Mouse (Mus musculus) right cerebral cortex, postnatal 25 days (tissue): ENCODE results near the gene Acsf2.

Experiments
- DNase-seq: peaks from one replicate; pipeline ENCODE4 v3.0.0; 2022

Gene Acsf2

DNA sequence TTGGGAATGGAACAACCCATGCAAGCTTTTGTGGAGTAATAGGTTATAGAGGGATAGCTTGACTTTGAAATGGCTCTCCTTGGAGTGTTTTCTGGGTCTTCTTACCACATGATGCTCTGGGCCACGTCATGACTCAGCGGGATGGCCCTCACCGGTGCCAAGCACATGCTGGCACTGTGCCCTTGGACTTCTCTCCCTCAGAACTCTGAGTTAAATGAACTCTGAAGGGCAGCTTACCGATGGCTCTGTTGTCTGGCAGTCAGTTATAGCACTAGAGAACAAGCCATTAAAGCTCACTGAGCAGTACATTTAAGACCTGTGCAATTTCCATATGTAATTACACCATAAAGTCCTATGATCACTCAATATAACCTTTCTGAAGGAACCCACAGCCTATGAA is 4.4 kb downstream of the Acsf2 start:
- no peak for DNase-seq

GRCm38 (mm10) chr11:94596311-94596852 is 5.3 kb downstream of the Acsf2 start:
- no peak for DNase-seq

GRCm38 (mm10) chr11:94587511-94587910 is 14.2 kb downstream of the Acsf2 start:
- DNase-seq, result no peak

- no peak for DNase-seq
Measured at GRCm38 (mm10) chr11:94585091-94585490, 16.6 kb downstream of the Acsf2 start.

- DNase-seq, result no peak
Measured at GRCm38 (mm10) chr11:94580111-94580740, 21.4 kb downstream of the Acsf2 start.

DNA sequence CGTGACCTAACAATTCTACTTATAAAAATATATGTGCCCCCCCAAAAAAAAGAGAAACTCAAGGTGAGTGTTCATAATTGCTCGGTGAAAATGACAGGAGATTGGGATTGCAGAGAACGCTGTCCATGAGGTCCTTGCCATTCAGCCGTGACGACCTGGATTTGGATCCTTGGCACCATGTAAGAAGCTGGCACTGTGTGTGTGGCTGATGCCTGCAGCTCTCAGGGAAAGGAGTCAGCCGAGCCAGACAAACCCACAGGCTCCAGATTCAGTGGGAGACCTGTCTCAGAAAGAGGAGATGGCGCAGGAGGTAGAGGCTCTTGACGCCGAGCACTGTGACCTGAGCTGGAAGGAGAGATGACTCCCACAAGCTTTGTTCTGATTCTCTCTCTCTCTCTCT is 25.3 kb downstream of the Acsf2 start:
- no peak for DNase-seq

GRCm38 (mm10) chr11:94575036-94575435 is 26.6 kb downstream of the Acsf2 start:
- DNase-seq, result no peak

GRCm38 (mm10) chr11:94574560-94574959 is 27.1 kb downstream of the Acsf2 start:
- DNase-seq, result no peak

DNA sequence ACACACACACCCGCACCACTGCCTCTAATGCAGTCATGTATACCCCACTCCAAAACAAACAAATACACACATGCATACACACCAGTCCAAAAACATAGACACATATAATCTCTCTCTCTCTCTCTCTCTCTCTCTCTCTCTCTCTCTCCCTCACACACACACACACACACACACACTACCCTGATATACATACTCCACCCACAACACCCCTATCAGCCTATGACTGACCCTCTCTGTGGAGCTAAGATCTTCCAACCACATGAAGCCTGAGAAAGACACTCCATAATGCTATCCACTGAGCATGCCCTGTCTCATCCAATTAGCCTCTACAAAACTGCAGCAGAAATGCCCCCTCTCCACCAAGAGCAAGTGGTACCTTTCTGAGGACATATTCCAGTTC is 29.8 kb downstream of the Acsf2 start:
- no peak for DNase-seq

DNA sequence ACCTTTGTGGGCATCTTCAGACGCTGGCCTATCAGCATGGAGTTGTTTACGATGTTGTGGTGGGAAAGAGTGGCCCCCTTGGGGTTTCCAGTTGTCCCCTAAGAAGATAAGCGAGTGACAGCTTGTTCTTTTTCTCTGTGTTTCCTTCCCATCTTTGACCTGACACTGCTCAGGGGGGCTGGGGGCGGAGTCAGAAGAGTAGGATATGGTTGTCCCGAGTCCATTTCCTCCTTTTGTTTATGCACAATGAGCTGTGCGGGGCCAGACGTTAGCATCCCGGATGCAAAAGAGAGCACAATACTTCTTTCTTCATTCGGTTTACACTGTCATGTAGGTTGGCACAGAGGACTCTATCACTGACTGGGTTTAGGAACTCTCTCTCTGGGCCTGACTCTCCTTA is 31.1 kb downstream of the Acsf2 start:
- no peak for DNase-seq

GRCm38 (mm10) chr11:94567326-94567725 is 34.3 kb downstream of the Acsf2 start:
- DNase-seq, result no peak

DNA sequence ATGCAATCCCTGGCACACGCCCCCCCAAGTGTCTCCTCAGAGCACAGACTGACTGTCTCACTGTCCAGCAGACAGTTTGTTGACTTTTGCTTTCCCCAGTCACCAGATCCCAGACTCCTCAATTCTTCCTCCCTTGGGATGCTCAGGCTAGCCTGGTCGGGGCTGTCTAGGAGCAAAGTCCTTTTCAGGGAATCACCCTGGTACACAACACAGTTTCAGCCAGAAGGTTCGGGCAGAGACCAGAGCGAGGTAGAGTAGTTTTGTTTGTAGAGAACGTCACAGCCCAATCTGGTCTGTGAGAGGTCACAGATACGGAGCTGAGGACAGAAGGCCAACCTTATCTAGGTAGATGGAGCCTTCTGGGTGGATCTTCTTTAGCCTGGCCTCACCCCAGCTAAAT is 35.1 kb downstream of the Acsf2 start:
- DNase-seq, result no peak

DNA sequence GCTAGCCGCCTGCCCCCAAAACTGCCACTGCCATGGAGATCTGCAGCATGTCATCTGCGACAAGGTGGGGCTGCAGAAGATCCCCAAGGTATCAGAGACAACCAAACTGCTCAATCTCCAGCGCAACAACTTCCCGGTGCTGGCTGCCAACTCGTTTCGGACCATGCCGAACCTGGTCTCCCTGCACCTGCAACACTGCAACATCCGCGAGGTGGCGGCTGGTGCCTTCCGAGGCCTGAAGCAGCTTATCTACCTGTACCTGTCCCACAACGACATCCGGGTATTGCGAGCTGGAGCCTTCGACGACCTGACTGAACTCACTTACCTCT is 36.6 kb downstream of the Acsf2 start:
- DNase-seq, result no peak

DNA sequence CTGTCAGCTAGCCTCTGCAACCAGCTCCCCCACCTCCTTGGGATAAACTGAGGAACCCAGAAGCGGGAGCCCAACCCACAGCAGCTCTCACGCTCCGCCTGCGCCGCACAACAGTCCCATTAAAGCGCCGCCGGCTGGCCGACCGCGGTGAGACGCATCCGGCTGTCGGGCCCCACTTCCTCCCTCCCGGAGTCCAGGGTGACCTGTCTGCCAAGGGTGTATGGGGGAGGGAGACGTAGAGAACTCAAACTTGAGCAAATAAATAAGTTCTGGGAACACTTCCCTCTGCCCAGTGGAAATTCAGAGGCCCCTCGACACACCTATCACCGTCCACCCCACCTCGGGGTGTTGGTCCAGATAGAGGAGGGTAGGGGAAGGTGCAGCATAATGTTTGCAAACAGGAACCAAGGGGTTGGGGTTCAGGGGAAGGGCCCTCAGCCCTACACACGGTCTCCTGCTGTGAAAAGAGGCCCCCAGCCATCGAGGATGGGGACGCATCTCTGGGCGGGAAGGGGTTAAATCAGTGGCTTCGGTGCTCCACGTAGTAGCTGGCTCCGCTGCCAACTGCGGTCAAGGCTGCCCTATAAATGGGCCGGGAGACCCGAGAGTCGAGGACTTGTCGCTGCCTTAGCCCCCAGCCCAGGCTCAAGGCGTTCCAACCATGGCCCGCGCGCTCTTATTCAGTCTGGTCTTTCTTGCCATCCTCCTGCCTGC is 37.1 kb downstream of the Acsf2 start, which contains the start of gene Chad:
Gene Chad (plus strand): TSS at position 611 of the 714 bp plus-strand sequence.
- no peak for DNase-seq

DNA sequence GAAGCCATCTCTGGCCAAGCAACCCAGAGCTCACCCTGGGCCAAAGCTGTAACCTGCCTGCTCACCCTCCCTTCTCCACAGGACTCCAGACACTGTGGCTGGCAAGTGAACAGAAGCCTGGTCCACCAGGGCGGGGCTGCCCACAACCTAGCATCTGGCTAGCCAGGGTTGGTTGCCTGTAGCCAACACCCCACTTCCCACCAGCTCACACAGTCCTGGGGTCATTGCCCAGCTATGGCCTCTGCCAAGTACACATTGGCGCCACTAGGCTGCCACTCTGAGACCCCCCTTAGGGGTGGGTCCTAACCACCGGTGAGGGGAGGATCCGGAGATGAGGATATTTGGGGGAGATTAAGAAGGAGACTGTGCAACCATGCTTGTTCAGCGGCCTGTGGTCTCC is 37.9 kb downstream of the Acsf2 start:
- DNase-seq, result no peak

DNA sequence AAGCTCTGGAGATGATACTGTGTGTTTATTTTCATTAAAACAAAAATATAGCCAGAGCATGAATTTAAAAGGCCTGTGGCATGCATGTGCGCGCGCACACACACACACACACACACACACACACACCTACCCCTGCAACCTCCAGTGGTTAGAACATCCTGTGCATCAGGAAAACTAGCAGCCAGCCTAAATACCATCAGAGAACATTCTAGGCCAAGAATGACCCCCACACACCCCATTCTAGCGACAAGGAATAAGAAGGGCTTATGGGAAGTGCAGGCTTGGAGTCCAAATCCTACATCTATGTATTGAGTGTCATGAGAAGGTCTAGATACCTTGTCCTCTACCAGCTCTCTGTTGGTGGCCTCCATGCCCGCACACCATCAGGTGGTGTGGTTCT is 38.3 kb downstream of the Acsf2 start:
- no peak for DNase-seq

- no peak for DNase-seq
Measured at GRCm38 (mm10) chr11:94558226-94558625, 43.4 kb downstream of the Acsf2 start.

DNA sequence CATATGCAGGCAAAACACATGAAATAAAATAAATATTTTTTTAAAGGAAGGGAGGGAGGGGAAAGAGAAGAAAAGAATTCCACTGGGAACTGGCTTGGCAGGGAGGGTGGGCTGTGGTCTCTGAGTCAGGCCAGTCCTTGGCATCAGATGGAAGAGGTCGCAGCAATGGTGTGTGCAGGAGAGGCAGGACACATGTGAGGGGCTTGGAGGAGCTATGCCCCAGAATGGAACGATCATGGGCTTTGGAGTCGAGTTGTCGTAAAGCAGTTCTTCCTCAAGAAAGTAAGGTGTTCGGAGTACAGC is 51.3 kb downstream of the Acsf2 start:
- DNase-seq, result no peak

GRCm38 (mm10) chr11:94549691-94550441 is 51.8 kb downstream of the Acsf2 start:
- no peak for DNase-seq

DNA sequence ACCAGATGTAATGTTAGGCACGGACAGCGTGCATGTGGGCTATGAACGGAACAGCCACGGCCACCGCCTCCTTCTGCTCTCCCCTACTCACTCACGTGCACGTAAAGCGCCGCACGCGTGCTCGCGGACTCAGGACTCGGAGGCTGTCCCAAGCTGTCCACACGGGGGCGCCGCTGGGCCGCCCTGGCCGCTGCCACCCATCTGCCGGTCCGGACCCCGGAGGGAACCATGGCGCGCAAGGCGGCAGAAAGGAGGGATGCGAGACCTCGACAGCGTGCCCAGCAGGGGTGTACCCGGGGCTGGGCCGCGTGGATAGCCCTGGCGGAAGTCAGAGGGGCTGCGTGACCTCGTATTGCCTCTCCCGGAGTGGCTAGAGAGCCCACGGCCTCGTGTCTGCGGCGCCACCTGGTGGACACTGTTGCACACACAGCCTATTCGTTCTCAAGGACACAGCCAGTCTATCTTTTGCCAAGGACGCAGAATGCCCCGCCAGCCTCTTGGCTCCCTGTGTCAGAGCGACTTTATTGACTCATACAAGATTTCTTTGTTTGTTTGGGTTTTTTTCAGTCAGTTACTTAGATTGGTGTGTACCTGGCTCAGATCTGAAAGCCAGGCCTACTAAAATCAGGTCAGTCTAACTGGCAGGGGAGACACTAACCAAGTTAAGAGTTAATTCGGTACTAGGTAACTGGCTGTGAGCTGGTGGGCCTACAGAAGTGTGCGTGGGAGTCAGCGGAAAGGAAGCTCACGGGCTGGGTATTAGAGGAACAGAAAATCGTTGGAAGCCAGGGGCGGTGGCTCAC is 52.6 kb downstream of the Acsf2 start, which contains the start of gene Rsad1:
Gene Rsad1 (minus strand): TSS at position 368 of the 803 bp plus-strand sequence.
- peak; percentile 95 for DNase-seq

DNA sequence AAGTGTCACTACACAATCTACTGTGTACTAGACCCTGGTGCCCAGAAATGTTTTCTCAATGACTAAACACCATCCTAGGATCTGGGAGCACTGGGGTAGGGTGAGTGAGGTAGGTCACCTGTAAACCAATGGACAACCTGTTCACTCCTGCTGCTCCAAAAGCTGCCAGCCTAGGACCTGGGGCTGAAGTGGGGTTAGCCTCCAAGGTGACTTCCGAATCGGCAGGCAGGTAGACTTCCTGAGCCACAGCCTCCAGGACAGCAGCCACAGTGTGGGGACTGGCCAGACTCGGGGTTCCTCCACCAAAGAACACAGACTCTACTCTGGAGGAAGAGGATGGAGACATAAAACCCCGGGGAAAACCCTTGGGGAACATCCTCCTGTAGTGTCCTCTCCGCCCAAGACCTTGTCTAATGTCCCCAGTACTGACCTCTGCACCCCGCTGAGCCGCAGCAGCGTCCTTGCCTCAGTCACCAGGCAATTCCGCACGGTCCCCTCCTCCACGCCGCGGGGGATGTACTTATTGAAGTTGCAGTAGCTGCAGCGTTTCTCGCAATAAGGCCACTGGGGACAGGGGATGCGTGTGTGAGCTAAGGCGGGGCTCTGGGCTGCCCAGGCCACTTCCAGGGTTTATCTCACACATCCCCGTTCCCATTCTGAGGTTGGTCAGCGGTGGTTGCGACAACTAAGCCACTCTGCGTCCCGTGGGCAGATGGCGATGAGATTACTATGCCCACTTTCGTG is 53.5 kb downstream of the Acsf2 start:
- no peak for DNase-seq

- no peak for DNase-seq
Measured at GRCm38 (mm10) chr11:94547271-94547670, 54.4 kb downstream of the Acsf2 start.
